Mouse (Mus musculus): ENCODE data around the gene Pcid2. TPM values are rescaled to one million over a fixed set of nuclear protein-coding genes. Genes with fewer than 3 reads are reported as not detected.
A peak's percentile ranks its signal among the peaks of the same experiment; 100 is the strongest.
"Not testable (repeated sequence)": the region's sequence is repeated elsewhere in the genome, so short reads cannot be mapped to it uniquely, and the experiment has no call there.

Pcid2 gene
- polyA plus RNA-seq, 1 experiment = 44.1 TPM

DNA sequence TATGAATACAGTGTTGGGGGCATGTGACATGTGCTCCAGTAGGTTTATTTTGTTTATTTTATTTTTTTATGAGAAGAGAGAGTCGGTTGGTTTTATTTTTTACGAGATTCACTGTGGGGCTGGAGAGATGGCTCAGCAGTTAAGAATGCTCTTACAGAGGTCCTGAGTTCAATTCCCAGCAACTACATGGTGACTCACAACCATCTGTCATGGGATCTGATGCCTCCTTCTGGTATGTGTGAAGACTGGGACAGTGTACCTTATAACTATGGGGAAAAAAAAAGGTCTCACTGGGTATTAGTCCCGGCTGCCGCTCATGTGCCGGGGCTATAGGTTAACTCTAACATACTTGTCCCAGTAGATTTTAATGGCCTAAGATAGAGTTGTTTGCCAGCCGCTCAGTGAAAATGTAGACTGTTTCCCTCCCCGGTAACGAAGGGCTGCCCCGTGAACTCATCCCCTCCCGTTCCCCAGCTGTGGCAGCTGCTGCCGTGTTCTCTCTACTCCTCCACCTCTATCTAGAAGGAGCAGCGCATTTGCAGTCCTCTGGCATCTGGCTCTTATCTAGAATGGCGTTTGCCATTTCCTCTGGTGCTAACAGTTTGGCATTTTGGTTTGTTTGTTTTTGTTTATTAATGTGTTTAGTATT, 2.9 kb upstream of the Pcid2 start:
- Histone ChIP-seq H3K27ac (ENCODE audit: insufficient read depth, low read length) (no peak overlapping the region), H3K4me3 (ENCODE audit: low read depth, low read length) (no peak overlapping the region), H3K4me1 (ENCODE audit: control insufficient read depth, insufficient read depth, low read length) (no peaks in the 10 kb centered on the region), H3K9ac (ENCODE audit: low read depth, poor library complexity, severe bottlenecking) (no peak overlapping the region), H3K9me3 (replicated peaks; ENCODE audit: control insufficient read depth, insufficient read depth, low read length, poor library complexity, severe bottlenecking) (no peaks in the 10 kb centered on the region), H3K36me3 (ENCODE audit: control insufficient read depth, insufficient read depth, low read length, poor library complexity, severe bottlenecking) (no peaks in the 10 kb centered on the region), H3K27me3 (ENCODE audit: control insufficient read depth, insufficient read depth, low read length, poor library complexity, severe bottlenecking) (no peaks in the 10 kb centered on the region)
- TF ChIP-seq POLR2A (IDR thresholded peaks at IDR 0.05; ENCODE audit: insufficient read depth, low read length) (no peak), EP300 (IDR thresholded peaks at IDR 0.05; ENCODE audit: insufficient read depth, low read depth, low read length) (no peak), CTCF (IDR thresholded peaks at IDR 0.05; ENCODE audit: low read depth, low read length) (no peak)

DNA sequence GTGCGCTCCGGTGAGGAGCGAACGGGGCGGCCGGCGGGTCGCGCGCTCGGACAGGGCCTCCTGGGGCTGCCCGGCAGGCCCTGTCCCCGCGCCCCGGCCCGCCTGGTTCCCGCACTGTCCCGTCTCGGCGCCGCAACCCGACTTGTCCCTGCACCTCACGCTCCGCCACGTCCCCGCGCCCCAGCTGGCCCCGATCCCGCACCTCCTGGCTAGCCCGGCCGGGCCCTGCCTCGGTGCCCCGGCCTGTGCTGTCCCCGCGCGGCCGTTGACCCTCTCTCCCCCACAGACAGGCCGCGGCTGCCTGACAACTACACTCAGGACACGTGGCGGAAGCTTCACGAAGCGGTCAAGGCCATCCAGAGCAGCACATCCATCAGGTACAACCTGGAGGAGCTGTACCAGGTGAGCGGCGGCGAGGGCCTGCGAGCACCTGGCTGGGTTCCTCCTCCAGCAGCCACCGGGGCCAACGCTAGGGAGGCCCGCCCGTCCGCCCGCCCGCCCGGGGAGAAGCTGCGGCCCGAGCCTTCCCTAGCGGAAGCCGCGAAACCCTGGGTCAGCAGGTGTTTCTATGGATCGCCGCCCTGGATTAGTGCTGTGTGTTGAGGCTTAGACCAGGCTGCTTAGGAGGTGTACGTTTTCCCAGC, 771 bp upstream of the Pcid2 start:
- H3K9me3 ChIP-seq (replicated peaks; ENCODE audit: control insufficient read depth, insufficient read depth, low read length, poor library complexity, severe bottlenecking) = no peaks in the 10 kb centered on the region
- peak overlapping the region; percentile 82 for H3K9ac ChIP-seq (ENCODE audit: low read depth, poor library complexity, severe bottlenecking)
- TF ChIP-seq POLR2A (IDR thresholded peaks at IDR 0.05; ENCODE audit: insufficient read depth, low read length) (no peak), CTCF (IDR thresholded peaks at IDR 0.05; ENCODE audit: low read depth, low read length) (no peak), EP300 (IDR thresholded peaks at IDR 0.05; ENCODE audit: insufficient read depth, low read depth, low read length) (no peak)
- peak overlapping the region; percentile 64 for H3K4me3 ChIP-seq (ENCODE audit: low read depth, low read length)
- H3K27me3 ChIP-seq (ENCODE audit: control insufficient read depth, insufficient read depth, low read length, poor library complexity, severe bottlenecking) = no peaks in the 10 kb centered on the region
- no peak overlapping the region for H3K27ac ChIP-seq (ENCODE audit: insufficient read depth, low read length)
- H3K4me1 ChIP-seq (ENCODE audit: control insufficient read depth, insufficient read depth, low read length) = no peaks in the 10 kb centered on the region
- H3K36me3 ChIP-seq (ENCODE audit: control insufficient read depth, insufficient read depth, low read length, poor library complexity, severe bottlenecking) = no peaks in the 10 kb centered on the region

DNA sequence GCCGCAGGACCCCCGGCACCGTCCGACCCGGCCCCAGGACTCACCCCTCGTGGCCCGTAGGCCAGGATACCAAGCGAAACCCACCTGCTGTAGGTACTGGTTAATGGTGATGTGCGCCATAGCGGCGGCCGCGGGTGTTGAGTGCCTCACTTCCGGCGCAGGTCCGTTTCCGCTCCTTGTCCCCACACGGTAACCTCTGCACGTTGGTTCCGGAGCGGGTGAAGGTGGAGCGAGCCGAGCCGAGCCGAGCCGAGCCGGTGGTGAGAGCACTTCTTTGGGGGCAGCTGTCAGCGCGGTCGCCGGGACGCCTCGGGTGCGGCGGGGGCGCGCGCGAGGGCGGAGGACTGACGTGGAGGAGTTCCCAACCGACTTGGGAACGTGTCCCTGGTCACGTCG, 570 bp downstream of the Pcid2 start:
- no peaks in the 10 kb centered on the region for H3K4me1 ChIP-seq (ENCODE audit: control insufficient read depth, insufficient read depth, low read length)
- peak overlapping the region; percentile 89 for H3K4me3 ChIP-seq (ENCODE audit: low read depth, low read length)
- peaks cover 3% of the 10 kb centered on the region; the same call in 1 of the 2 replicates for H3K36me3 ChIP-seq (ENCODE audit: control insufficient read depth, insufficient read depth, low read length, poor library complexity, severe bottlenecking)
- no peaks in the 10 kb centered on the region for H3K9me3 ChIP-seq (replicated peaks; ENCODE audit: control insufficient read depth, insufficient read depth, low read length, poor library complexity, severe bottlenecking)
- no peaks in the 10 kb centered on the region for H3K27me3 ChIP-seq (ENCODE audit: control insufficient read depth, insufficient read depth, low read length, poor library complexity, severe bottlenecking)
- 0 out of 2 replicates have a peak overlapping the region, but pooled peaks have one; percentile 3 for H3K27ac ChIP-seq (ENCODE audit: insufficient read depth, low read length)
- peak overlapping the region; percentile 77 for H3K9ac ChIP-seq (ENCODE audit: low read depth, poor library complexity, severe bottlenecking)
- TF ChIP-seq CTCF (IDR thresholded peaks at IDR 0.05; ENCODE audit: low read depth, low read length) (no peak), EP300 (IDR thresholded peaks at IDR 0.05; ENCODE audit: insufficient read depth, low read depth, low read length) (peak; percentile 67; the same call in 1 of the 2 replicates)

DNA sequence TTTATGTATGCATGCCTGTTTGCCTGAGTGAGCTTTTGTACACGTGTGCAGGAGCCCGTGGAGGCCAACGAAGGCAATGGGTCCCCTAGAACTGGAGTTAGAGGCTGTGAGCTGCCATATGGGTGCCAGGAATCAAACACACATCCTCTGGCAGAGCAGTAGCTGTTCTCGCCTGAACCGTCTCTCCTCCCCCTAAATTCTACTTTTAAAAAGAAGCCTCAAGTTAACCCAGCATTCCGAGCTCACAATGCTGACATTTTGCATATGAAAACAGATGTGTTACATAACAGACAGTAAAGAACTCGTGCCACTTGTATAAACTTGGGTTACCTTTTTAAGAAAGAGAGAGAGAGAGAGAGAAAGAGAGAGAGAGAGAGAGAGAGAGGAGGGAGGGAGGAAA, 27.7 kb downstream of the Pcid2 start:
- Histone ChIP-seq H3K4me1 (ENCODE audit: control insufficient read depth, insufficient read depth, low read length) (no peaks in the 10 kb centered on the region), H3K27me3 (ENCODE audit: control insufficient read depth, insufficient read depth, low read length, poor library complexity, severe bottlenecking) (no peaks in the 10 kb centered on the region), H3K36me3 (ENCODE audit: control insufficient read depth, insufficient read depth, low read length, poor library complexity, severe bottlenecking) (peaks cover 49% of the 10 kb centered on the region), H3K9me3 (replicated peaks; ENCODE audit: control insufficient read depth, insufficient read depth, low read length, poor library complexity, severe bottlenecking) (no peaks in the 10 kb centered on the region), H3K27ac (ENCODE audit: insufficient read depth, low read length) (no peak overlapping the region), H3K9ac (ENCODE audit: low read depth, poor library complexity, severe bottlenecking) (no peak overlapping the region), H3K4me3 (ENCODE audit: low read depth, low read length) (no peak overlapping the region)
- TF ChIP-seq CTCF (IDR thresholded peaks at IDR 0.05; ENCODE audit: low read depth, low read length) (no peak), EP300 (IDR thresholded peaks at IDR 0.05; ENCODE audit: insufficient read depth, low read depth, low read length) (no peak), POLR2A (IDR thresholded peaks at IDR 0.05; ENCODE audit: insufficient read depth, low read length) (no peak)

DNA sequence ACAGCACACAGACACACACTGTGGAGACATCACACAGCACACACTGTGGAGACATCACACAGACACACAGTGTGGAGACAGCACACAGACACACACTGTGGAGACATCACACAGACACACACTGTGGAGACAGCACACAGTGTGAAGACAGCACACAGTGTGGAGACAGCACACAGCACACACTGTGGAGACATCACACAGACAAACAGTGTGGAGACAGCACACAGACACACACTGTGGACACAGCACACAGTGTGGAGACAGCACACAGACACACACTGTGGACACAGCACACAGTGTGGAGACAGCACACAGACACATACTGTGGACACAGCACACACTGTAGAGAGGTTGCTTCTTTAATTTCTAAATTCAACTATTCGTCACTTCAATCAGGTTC, 29.7 kb downstream of the Pcid2 start:
- H3K27me3 ChIP-seq (ENCODE audit: control insufficient read depth, insufficient read depth, low read length, poor library complexity, severe bottlenecking) = not testable (repeated sequence)
- H3K36me3 ChIP-seq (ENCODE audit: control insufficient read depth, insufficient read depth, low read length, poor library complexity, severe bottlenecking) = peaks cover 48% of the 10 kb centered on the region

DNA sequence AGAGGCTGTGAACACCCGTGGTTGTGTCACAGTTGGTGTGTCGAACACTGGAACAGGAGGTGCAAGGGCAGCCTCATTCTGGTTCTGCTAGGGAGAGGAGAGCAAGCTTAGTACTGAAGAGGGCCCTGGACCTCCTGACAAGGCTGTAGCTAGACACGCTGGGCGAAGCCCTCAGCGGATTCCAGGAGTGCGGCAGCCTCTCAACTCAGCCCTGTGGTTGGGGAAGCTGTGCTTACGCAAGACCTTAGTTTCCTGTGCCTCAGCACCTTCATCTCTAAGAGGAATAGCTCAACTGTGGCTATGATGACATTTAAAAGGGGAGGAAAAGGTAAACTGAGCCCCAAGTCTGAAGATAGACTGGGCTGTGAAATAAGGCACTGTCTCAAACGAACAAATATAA, 30.2 kb downstream of the Pcid2 start:
- TF ChIP-seq POLR2A (IDR thresholded peaks at IDR 0.05; ENCODE audit: insufficient read depth, low read length) = no peak
- TF ChIP-seq CTCF (IDR thresholded peaks at IDR 0.05; ENCODE audit: low read depth, low read length) = no peak
- TF ChIP-seq EP300 (IDR thresholded peaks at IDR 0.05; ENCODE audit: insufficient read depth, low read depth, low read length) = no peak
- Histone ChIP-seq H3K27ac (ENCODE audit: insufficient read depth, low read length) (no peak overlapping the region), H3K4me3 (ENCODE audit: low read depth, low read length) (no peak overlapping the region), H3K36me3 (ENCODE audit: control insufficient read depth, insufficient read depth, low read length, poor library complexity, severe bottlenecking) (peaks cover 43% of the 10 kb centered on the region), H3K4me1 (ENCODE audit: control insufficient read depth, insufficient read depth, low read length) (no peaks in the 10 kb centered on the region), H3K9ac (ENCODE audit: low read depth, poor library complexity, severe bottlenecking) (no peak overlapping the region), H3K9me3 (replicated peaks; ENCODE audit: control insufficient read depth, insufficient read depth, low read length, poor library complexity, severe bottlenecking) (no peaks in the 10 kb centered on the region), H3K27me3 (ENCODE audit: control insufficient read depth, insufficient read depth, low read length, poor library complexity, severe bottlenecking) (no peaks in the 10 kb centered on the region)

More for the DNA sequence above, 29.7 kb downstream of the Pcid2 start:
- H3K27ac ChIP-seq (ENCODE audit: insufficient read depth, low read length); H3K4me3 ChIP-seq (ENCODE audit: low read depth, low read length); H3K9me3 ChIP-seq (replicated peaks; ENCODE audit: control insufficient read depth, insufficient read depth, low read length, poor library complexity, severe bottlenecking); H3K9ac ChIP-seq (ENCODE audit: low read depth, poor library complexity, severe bottlenecking); H3K4me1 ChIP-seq (ENCODE audit: control insufficient read depth, insufficient read depth, low read length): not testable (repeated sequence)

Measured in ES-Bruce4 (cell line).